In the genomic region with DNA sequence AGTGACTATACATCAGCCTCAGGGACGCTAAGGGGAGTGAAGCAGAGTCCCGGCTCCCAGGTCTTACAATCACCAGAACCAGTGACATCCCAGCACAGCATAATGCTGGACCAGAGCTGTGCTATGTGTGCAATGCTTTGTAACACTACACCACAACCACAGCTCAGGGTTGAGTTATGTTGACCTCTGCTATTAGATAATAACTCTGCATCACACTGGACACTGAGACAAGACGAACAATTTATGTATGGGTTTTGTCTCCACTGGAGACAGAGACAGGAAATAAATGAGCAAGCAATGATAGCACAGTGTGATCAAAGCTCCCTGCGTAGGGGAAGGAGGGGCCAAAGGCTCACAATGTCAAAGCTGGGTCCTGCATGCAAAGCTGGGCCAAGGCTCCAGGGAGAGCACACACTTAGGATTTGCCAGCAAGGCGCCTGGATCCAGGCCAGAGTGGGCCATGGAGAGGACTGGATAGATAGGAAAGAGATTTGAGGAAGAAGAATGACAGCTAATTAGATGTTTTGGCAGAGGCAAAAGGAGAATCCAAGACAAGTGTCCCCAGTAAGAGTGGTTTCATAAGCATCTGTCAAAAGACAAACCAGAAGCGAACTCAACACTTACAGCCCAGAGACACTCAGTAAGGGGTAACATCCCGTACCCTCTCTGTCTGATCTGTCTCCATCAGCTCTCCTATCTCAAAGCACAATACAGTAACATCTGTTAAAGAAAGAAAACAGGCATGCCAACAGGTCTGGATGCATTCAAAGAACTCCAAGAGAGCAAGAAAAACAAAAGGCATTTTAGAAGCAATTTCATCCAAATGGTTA, we compare ENCODE assay signal across 7 mouse cellular contexts. TPM values are rescaled to one million over a fixed set of nuclear protein-coding genes. Genes with fewer than 3 reads are reported as not detected.
DNase-seq lines count a peak whose midpoint lies in the region; ATAC-seq lines count a peak whose summit lies in the region.

No protein-coding gene starts in this region.

- no peaks in the 10 kb centered on the region for H3K9me3 ChIP-seq in hindbrain, embryonic 11.5 days (ENCODE audit: control insufficient read depth, low read length)

- no peak overlapping the region for H3K27ac ChIP-seq in hindbrain, embryonic 11.5 days (ENCODE audit: low read depth, low read length)

- no peak for ATAC-seq in monocyte, adult 5-6 weeks (replicated peaks; ENCODE audit: insufficient number of reproducible peaks, low FRiP score, low TSS enrichment, poor library complexity, severe bottlenecking)
- no peak for ATAC-seq in hindbrain, embryonic 11.5 days (ENCODE audit: low FRiP score)

- no peak overlapping the region for H3K4me2 ChIP-seq in hindbrain, embryonic 11.5 days (replicated peaks; ENCODE audit: low read depth, low read length)

- no peaks in the 10 kb centered on the region for H3K36me3 ChIP-seq in hindbrain, embryonic 11.5 days (ENCODE audit: control insufficient read depth, insufficient read depth, low read length)

- DNase-seq in ovary, adult 18-20 months (ENCODE audit: low spot score): peak; percentile 5
- no peak for DNase-seq in ovary, postnatal 14 days (ENCODE audit: low spot score)
- peak; percentile 74 for DNase-seq in embryo, embryonic 10 days (ENCODE audit: low spot score)
- peak; percentile 76 to 80 for DNase-seq in kidney, postnatal 4 days
- DNase-seq in hindbrain, embryonic 11.5 days (ENCODE audit: low spot score): no peak
- no peak for DNase-seq in right cerebral cortex, postnatal 36 days (ENCODE audit: low spot score in 2 of 2)

- no peaks in the 10 kb centered on the region; the same call in 1 of the 2 replicates for H3K4me1 ChIP-seq in hindbrain, embryonic 11.5 days (replicated peaks; ENCODE audit: control insufficient read depth, insufficient read depth, low read length)

- no peak overlapping the region for H3K9ac ChIP-seq in hindbrain, embryonic 11.5 days (ENCODE audit: low read depth, low read length)

- 41% methylated on average over 7 of the region's 7 CpGs for WGBS in hindbrain, embryonic 11.5 days

- H3K27me3 ChIP-seq in hindbrain, embryonic 11.5 days (ENCODE audit: control insufficient read depth, insufficient read depth, low read length): 0 out of 2 replicates have a peak, but pooled peaks cover 2% of the 10 kb centered on the region

- H3K4me3 ChIP-seq in hindbrain, embryonic 11.5 days (ENCODE audit: low read depth, low read length): no peak overlapping the region

RNA-seq across cellular contexts. Expression of gene Slc22a1, which starts 43.6 kb away (rescaled TPM):
- not detected in 3 replicates for total RNA-seq in monocyte, adult 5-6 weeks (2017)
- not detected in 2 replicates for polyA plus RNA-seq in hindbrain, embryonic 11.5 days (2014; fragmentation: Nextera tagmentation; extraction: Ambion mirVana)

RNA-seq across cellular contexts. Expression of gene Slc22a2, which starts 48.1 kb away (rescaled TPM):
- total RNA-seq in monocyte, adult 5-6 weeks (2017): not detected in 3 replicates
- polyA plus RNA-seq in hindbrain, embryonic 11.5 days (2014; fragmentation: Nextera tagmentation; extraction: Ambion mirVana): not detected in 2 replicates

Comparison
In these comparisons a context has a peak if more than half of its experiments do, and no peak if none do; other contexts are left out.
1. DNase-seq: peak in ovary, adult 18-20 months (single experiment), embryo, embryonic 10 days (single experiment) and kidney, postnatal 4 days (2 of 2); none in ovary, postnatal 14 days (single experiment), hindbrain, embryonic 11.5 days (single experiment) and right cerebral cortex, postnatal 36 days (0 of 2).